Mouse (Mus musculus) B cell, adult 67 days (primary cell): ENCODE data around the gene Pdia5. TPM values are rescaled to one million over a fixed set of nuclear protein-coding genes. Genes with fewer than 3 reads are reported as not detected.

Experiments used
- total RNA-seq, 2 experiments: library from RNA; stranded (reverse); gene quantifications; 4 replicates each; pipeline ENCODE4 v1.2.4; 2023

Gene Pdia5
- total RNA-seq = not detected

DNA sequence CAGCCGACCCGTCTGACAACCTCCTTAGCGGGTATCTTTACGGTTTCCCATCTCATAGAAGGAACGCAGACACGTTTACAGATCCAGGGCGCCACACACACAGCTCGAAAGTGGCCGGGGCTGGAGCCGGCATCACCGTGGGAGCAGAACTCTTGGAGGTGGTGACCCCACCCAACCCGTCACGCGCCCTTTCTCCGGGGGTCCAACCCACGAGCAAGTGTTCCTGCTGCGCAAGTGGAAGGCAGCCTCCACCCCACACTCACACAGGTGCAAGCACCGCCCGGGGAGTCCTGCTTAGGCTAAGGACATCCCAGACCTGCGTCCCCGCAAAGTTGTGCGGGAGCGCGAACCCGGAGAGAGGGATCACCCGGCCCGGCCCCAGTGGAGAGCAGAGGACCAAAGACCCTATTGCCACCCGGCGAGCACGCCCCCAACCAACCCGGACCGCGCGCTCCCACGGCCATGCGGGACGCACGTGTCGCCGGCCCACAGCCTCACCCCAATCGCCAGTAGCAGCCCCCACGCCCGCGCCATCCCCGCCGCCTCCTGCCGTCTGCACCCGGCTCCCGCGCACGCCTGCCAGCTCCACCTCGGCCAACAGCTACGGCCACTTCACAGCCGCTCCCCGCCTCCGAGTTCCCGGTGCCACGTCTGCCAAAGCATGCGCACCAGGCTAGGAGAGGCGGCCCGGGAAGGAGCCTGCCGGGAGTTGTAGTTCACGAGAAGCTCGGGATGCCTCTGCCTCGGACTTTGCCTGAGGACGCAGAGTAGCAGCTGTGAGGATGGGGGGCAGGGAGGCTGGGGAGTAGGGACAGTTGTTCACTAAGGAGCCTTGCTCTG lies at the start of gene Pdia5:
TSS of gene Pdia5 (minus strand) at position 643 of the 840 bp plus-strand sequence.

GRCm38 (mm10) chr16:35363150-35364062 lies 127.3 kb downstream of the Pdia5 start, which contains the start of gene Sec22a:
TSS of gene Sec22a (minus strand) at chr16:35363918.

Other genes with a start within 250 kb of the Pdia5 start
- 10 to 100 TPM; 10.5 to 12.3 TPM for gene Sec22a, start 127.0 kb downstream of the Pdia5 start, total RNA-seq
- gene Sema5b, start 50.3 kb upstream of the Pdia5 start, total RNA-seq = not detected